Mouse (Mus musculus): ENCODE data around the gene C130074G19Rik. TPM values are rescaled to one million over a fixed set of nuclear protein-coding genes. Genes with fewer than 3 reads are reported as not detected.
A peak's percentile ranks its signal among the peaks of the same experiment; 100 is the strongest.

Gene C130074G19Rik
- total RNA-seq, 2 experiments from 2014 or later: 12.0 to 12.4 TPM

- intact Hi-C loops (cut with DNase I): no loop called here
- peak; percentile 9 to 24 for DNase-seq
Observed at GRCm38 (mm10) chr1:184846092-184846750, 36.8 kb downstream of the C130074G19Rik start, which contains the start of gene Marc2. Gene Marc2 (minus strand): TSS chr1:184846451.

GRCm38 (mm10) chr1:184845111-184846071, 37.6 kb downstream of the C130074G19Rik start:
- peak; percentile 90 to 91 for DNase-seq
- intact Hi-C loops (cut with DNase I): no loop called here

GRCm38 (mm10) chr1:184844326-184845066, 38.5 kb downstream of the C130074G19Rik start:
- no peak for DNase-seq
- intact Hi-C loops (cut with DNase I): no loop called here

- intact Hi-C loops (cut with DNase I): no loop called here
- no peak for DNase-seq
Observed at GRCm38 (mm10) chr1:184837649-184838048, 45.4 kb downstream of the C130074G19Rik start.

- intact Hi-C loops (cut with DNase I): no loop called here
- no peak for DNase-seq
Observed at GRCm38 (mm10) chr1:184836350-184836749, 46.7 kb downstream of the C130074G19Rik start.

GRCm38 (mm10) chr1:184833499-184833898, 49.5 kb downstream of the C130074G19Rik start:
- intact Hi-C loops (cut with DNase I): no loop called here

GRCm38 (mm10) chr1:184832211-184832610, 50.8 kb downstream of the C130074G19Rik start:
- intact Hi-C loops (cut with DNase I): no loop called here
- no peak for DNase-seq

More at GRCm38 (mm10) chr1:184833499-184833898, 49.5 kb downstream of the C130074G19Rik start:
- DNase-seq: no peak

GRCm38 (mm10) chr1:184829897-184830296, 53.1 kb downstream of the C130074G19Rik start:
- intact Hi-C loops (cut with DNase I): loop anchor here (10.0 kb wide), 1 partner anchor 365 kb away; no protein-coding TSS in a partner anchor
- no peak for DNase-seq

GRCm38 (mm10) chr1:184827175-184827701, 55.8 kb downstream of the C130074G19Rik start:
- no peak for DNase-seq
- intact Hi-C loops (cut with DNase I): loop anchor here (10.0 kb wide), 1 partner anchor 368 kb away; no protein-coding TSS in a partner anchor

GRCm38 (mm10) chr1:184825093-184825492, 57.9 kb downstream of the C130074G19Rik start:
- intact Hi-C loops (cut with DNase I): loop anchor here (10.0 kb wide), 1 partner anchor 370 kb away; no protein-coding TSS in a partner anchor
- DNase-seq: peak in 1 of 2 experiments; percentile 31

- peak; percentile 92 for DNase-seq
- intact Hi-C loops (cut with DNase I): loop anchor here (10.0 kb wide), 1 partner anchor 370 kb away; no protein-coding TSS in a partner anchor
Observed at GRCm38 (mm10) chr1:184824439-184824851, 58.6 kb downstream of the C130074G19Rik start.

- no peak for DNase-seq
- intact Hi-C loops (cut with DNase I): loop anchor here (10.0 kb wide), 1 partner anchor 372 kb away; no protein-coding TSS in a partner anchor
Observed at GRCm38 (mm10) chr1:184822678-184823077, 60.3 kb downstream of the C130074G19Rik start.

Small RNA genes within 50 kb of the gene (microRNA-seq; reads per million reads assigned to microRNA genes)
- 109 to 145 reads per million in 2 experiments for gene Mir1981

Other genes with a start within 250 kb of the C130074G19Rik start
- 10 to 100 TPM in 1 of 2 experiments, 1 to 10 TPM in 1; 9.6 to 11.6 TPM for gene Hlx, start 150.6 kb downstream of the C130074G19Rik start, total RNA-seq (2021)
- under 1 TPM; 0.22 to 0.36 TPM for gene Marc1, start 71.9 kb downstream of the C130074G19Rik start, total RNA-seq (2021)
- gene Marc2, start 36.8 kb downstream of the C130074G19Rik start, total RNA-seq (2021): 100 to 1,000 TPM; 124 to 142 TPM
- 1 to 10 TPM; 1.5 to 3.2 TPM for gene Mark1, start 116.4 kb upstream of the C130074G19Rik start, total RNA-seq (2021)

Measured in gastrocnemius, postnatal 36 days (tissue).